Mouse (Mus musculus) adrenal gland, adult 18-20 months (tissue): ENCODE data around the gene 4930412O13Rik. TPM values are rescaled to one million over a fixed set of nuclear protein-coding genes. Genes with fewer than 3 reads are reported as not detected.

Source experiments
- DNase-seq, 2 experiments: peaks; one replicate each; pipeline ENCODE4 v3.0.0; 2021 to 2022; ENCODE audit warnings: low spot score in 2 of 2
- total RNA-seq, 2 experiments: library from RNA; stranded (reverse); gene quantifications; 1 replicate in 1 of 2; 2 replicates in 1 of 2; pipeline ENCODE4 v1.2.3; 2021

4930412O13Rik gene
- total RNA-seq, 2 experiments from 2014 or later: 1.1 to 1.4 TPM

DNA sequence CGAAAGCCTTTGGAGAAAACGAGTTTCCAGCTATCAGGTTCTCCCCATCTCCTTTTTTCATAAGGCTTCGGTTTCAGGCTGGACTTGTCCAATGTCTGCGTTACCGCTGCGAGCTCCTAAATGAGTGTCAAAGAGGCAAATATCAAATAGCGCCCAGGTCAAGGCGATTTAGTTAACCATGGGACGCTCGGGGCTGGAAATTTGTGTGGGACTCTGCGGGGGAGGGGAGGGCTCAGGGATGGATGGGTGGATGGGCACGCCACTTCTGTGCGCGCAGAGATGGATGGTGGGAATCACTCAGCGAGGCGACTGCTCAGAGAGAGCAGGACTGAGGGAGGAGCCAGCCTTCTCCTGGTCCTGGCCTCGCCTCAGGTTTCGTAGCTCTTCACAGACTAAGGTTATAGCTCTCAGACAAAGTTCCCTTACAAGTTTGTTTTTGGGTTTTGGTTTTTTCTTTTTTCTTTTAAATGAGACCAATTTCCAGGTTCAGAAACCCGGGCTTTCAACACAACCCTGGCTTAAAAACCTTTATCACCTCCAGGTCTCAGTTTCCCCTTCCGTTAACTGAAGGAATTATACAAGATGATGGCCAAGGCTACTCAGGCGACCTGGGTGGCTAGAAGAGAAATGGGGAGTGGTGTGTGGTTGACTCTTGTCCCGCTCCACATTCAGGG lies 15.2 kb downstream of the 4930412O13Rik start:
- no peak for DNase-seq

DNA sequence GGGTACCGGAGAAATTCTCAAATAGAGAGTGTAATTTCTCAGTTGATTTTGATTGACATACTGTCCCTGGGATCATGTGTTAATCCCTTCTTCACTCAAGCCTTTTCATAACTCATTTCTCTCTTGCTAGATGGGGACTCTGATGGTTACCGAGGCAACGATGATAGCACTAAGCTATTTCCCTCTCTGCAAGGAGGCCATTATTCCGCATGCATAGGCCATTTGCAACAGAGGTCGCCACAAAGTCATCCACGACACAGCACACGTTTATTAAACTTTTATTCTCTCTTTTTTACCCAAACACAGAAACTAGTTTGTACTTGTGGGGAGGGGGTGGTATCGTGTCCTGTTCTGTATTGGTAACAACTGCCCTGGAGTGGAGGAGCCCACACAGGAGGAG lies 16.8 kb downstream of the 4930412O13Rik start:
- no peak for DNase-seq

DNA sequence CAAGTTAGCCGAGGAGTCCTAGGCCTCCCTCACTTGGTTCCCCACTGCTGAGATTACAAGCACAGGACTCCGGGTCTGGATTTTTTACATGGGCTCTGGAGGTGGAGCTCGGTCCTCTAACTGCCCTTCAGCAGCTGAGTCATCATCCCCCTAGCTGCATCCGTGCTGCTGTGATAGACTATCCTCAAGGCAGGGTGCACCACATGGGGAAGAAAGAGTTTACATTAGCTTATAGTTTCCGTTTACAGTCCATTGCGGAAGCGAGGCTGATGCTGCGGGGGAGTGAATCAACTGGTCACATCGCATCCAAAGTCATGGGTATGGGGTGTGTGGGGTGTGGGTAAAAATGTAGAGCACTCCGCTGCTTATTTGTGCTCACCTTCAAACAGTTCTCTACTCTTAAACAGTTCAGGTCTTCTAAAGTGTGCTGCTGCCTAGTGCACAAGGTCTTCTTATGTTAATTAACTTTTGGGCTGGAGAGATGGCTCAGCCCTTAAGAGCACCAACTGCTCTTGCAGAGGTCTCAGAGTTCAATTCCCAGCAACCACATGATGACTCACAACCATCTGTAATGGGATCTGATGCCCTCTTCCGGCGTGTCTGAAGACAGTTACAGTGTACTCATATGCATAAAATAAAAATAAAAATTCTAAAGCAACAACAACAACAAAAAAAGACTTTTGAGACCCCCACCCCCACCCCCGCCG lies 23.0 kb downstream of the 4930412O13Rik start:
- DNase-seq: no peak

DNA sequence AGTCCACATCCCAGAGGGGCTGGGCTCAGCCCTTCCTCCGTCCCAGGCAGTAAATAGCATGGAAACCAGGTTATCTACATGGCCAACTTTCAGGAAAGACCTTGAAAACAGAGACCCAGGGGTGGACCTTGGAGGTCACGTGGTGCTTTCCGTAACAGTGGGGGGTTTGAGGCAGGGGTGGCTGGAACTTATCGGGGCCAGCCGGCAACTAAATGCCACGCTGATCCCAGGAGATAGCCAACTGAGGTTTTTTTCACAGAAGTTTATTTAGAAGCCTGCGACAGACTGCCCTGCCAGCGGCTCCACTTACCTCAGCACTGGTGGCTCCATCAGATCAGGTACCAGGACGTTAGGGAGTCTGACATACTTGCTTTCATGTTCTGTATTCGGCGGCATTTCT lies 24.9 kb downstream of the 4930412O13Rik start:
- DNase-seq: no peak

DNA sequence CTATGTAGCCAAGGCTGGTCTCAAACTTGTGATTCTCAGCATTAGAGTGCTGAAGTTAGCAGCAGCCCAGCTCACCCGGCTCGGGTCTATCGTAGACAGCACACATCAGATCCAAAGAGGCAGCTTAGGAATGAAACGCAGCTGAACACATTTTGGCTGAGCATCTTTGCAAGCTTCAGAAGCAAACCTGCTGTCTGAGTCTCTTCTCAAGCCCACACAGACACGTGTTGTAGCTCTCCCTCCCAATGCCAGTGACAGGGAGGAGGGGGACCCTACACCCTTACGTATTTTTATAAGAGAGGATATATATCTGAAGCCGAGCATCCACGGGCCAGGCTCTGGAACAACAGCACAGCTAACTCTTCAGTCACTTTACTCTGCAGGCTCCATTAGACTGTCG lies 36.5 kb downstream of the 4930412O13Rik start:
- no peak for DNase-seq

DNA sequence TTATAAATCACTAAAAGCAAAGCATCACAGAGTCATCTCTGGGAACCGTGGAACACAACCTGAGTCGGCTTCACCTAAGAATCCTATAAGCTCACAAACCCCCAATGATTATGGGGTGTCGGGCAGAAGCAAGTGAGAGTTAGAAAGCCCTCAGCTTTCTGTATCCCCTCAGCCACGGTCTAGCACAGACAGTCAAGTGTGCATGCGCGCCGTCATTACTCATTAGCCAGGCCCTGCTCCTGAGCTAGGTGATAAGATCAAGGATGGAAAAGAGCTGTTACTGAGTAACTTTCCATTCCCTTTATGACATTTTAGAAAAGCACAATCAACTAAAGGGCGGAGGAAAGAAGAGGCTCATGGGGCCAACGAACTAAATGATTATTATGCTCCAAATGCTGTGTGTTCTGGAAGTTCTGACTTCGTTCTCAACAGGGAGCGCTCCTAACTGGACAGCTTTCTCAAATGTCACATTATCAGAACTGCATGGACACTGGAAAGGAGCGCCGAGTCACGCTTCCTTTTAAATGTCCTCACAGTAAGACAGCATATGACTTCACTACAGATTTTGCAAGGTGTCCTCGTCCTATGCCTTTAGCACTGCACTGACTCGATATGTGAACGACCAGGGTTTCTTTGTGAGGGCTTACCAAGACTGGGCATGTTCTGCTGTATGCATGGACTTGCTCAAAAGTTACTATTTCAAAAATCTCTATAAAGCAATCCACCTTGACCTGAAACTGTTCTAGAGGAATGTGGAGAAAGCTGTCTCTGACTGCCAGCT lies 37.8 kb downstream of the 4930412O13Rik start:
- no peak for DNase-seq

DNA sequence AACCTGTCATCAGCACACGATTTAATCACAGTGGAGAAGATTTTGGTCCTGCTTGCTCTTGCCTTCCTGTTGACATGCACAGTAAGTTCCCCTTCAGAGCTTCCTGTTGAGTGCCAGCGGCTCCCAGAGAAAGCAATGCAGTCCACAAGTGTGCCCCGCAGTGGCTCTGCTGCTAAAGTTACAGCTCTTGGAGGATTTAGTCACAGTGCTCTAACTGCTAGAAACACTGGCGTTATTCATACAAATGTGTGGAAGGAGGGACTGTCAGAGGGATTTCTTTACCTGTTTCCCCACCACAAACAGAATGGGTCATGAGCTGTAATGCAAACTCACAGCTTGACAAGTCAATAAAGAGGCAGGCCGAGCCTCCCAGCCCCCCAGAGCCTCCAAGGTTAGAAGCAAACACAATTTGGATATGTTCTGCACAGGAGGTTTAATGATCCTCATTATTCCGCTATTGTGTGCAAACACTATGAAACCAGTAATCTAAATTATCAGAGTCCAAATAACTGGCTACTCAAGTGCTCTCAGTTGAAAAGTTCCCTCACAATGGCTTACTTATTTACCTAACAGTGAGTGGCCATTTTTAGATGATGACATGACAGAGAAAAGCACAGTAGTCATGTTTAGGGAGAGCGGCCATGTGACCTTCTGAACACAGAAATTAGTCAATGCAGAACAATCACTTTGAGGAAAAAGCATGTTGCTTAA lies 45.3 kb downstream of the 4930412O13Rik start:
- DNase-seq: no peak

DNA sequence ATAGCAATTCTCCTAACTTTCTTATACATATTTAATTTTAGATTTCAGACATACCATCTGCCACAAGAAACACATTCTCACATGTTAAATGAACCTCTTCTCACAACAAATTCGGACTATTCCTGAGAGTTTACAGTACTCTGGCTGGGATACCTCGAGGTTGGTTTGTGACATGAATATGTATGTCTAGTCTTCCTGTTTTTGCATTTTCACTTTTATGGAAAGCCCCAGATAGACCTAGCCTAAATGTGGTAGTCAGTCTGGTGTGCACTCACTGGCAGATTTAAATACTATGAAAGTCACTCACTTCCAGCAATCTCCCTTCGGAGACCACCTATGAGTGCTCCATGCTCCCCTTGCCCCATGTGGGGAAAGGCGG lies 45.8 kb downstream of the 4930412O13Rik start:
- no peak for DNase-seq

Other genes starting within 250 kb of the 4930412O13Rik start
- gene 9230102O04Rik, start 8.3 kb downstream of the 4930412O13Rik start, total RNA-seq: not detected
- 10 to 100 TPM; 11.7 to 14.2 TPM for gene Gata3, start 8.8 kb downstream of the 4930412O13Rik start, total RNA-seq
- 10 to 100 TPM; 10.8 TPM for gene Taf3, start 167.3 kb downstream of the 4930412O13Rik start, total RNA-seq
- 100 to 1,000 TPM; 387 to 397 TPM for gene Atp5c1, start 199.3 kb downstream of the 4930412O13Rik start, total RNA-seq
- gene Kin, start 199.3 kb downstream of the 4930412O13Rik start, total RNA-seq: 10 to 100 TPM; 14.8 to 19.3 TPM